Mouse (Mus musculus) left cerebral cortex, postnatal 4 days (tissue): Measurements from ENCODE around the gene Lrch3. TPM values are rescaled to one million over a fixed set of nuclear protein-coding genes. Genes with fewer than 3 reads are reported as not detected.
"Not testable (repeated sequence)": the region's sequence is repeated elsewhere in the genome, so short reads cannot be mapped to it uniquely, and the experiment has no call there.

ENCODE experiments used
- DNase-seq: peaks from one replicate; pipeline ENCODE4 v3.0.0-alpha.2; 2022
- intact Hi-C: fragments of 180-260 bp; cut with DNase I; formaldehyde crosslinking; loops from one replicate; pipeline ENCODE4 v1.15.1; 2025
- total RNA-seq, 2 experiments: library from RNA; stranded (reverse); gene quantifications; 2 replicates each; pipeline ENCODE4 v1.2.3; 2021

Gene Lrch3
- total RNA-seq, 2 experiments from 2014 or later, result 46.9 to 47.9 TPM

GRCm38 (mm10) chr16:33048686-33049085, 134.8 kb downstream of the Lrch3 start:
- intact Hi-C loops, result no loop called here
- no peak for DNase-seq

DNA sequence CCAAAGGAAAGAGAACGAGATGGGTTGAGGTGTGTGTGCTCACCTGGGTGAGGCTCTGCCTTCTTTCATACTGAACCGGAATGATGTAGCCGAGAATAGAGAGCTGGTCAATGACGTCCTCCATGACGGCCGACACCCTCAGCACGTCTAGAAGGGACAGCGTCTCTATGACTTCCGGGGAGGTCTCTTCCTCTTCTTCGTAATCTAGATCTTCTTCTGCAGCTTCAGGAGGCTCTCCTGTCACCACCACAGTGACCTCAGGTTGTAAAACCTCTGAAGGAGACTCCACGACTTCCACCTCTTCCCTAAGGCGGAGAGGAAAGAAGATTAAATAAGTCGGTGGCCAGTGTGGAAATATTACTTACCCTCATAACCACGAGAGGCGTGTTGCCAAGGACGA, 135.9 kb downstream of the Lrch3 start:
- no peak for DNase-seq
- intact Hi-C loops, result no loop called here

- intact Hi-C loops, result no loop called here
- DNase-seq, result no peak
Measured at GRCm38 (mm10) chr16:33053141-33053540, 139.2 kb downstream of the Lrch3 start.

DNA sequence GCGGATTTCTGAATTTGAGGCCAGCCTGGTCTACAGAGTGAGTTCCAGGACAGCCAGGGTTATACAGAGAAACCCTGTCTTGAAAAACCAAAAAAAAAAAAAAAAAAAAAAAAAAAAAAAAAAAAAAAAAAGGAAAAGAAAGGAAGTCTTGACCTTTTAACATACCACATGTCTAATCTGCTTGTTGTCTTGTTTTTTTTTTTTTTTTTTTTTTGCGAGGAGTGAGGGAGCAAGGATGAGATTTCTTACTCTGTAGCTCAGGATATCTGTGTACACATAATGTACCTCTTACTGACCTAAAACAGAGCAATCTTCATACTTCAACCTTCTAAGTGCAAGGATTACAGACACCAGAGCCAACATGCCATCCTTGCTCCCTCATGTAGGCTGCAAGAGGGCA, 141.0 kb downstream of the Lrch3 start:
- intact Hi-C loops, DNase-seq: not testable (repeated sequence)

- DNase-seq, result no peak
- intact Hi-C loops, result no loop called here
Measured at GRCm38 (mm10) chr16:33055655-33056054, 141.8 kb downstream of the Lrch3 start.

GRCm38 (mm10) chr16:33056095-33056785, 142.3 kb downstream of the Lrch3 start, which contains the start of the genes Iqcg and Rpl35a:
Gene Iqcg (minus strand): TSS chr16:33056218.
Gene Rpl35a (plus strand): TSS chr16:33056453.
- intact Hi-C loops, result no loop called here
- peak; percentile 90 for DNase-seq

- intact Hi-C loops, result no loop called here
- DNase-seq, result no peak
Measured at GRCm38 (mm10) chr16:33056786-33057185, 142.9 kb downstream of the Lrch3 start.

DNA sequence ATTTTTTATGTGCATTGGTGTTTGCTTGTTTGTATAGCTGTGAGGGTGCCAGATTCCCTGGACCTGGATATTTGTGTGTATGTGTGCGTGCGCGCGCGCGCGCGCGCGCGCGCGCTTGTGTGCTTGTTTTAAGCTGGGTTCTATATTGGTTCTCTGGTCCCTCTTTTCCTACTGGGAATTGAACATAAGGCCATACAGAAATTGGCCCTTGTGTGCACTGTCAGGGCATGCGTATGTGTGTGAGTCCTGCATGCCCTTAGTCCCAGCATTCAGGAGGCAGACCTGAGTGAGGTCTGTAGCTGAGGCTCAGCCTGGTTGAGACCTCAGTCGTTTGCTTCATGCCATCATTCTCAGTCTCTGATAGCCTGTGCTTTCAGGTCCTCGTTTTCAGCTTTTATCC, 144.1 kb downstream of the Lrch3 start:
- DNase-seq, result no peak
- intact Hi-C loops, result no loop called here

- DNase-seq, intact Hi-C loops: not testable (repeated sequence)
Measured at GRCm38 (mm10) chr16:33058656-33059055, 144.8 kb downstream of the Lrch3 start.

GRCm38 (mm10) chr16:33059471-33059870, 145.6 kb downstream of the Lrch3 start:
- intact Hi-C loops, result no loop called here
- no peak for DNase-seq

DNA sequence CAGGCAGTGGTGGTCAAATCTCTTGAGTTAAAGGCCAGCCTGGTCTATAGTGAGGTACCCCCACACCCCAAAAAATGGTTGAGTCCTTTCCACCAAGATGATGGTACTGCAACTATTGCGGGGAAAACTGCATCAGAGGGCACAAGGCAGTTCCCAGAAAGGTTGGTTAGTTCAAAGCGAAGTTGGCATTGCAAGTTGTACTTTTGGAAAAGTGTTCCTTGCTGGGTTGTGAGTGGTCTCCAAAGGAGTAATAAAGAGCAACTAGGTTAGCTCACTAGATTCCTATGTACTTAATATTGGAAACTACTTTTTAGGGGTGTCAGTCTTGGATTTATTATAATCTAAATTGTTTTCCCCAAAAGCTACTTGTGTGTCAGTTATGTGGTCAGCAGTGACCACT, 147.0 kb downstream of the Lrch3 start:
- DNase-seq, result no peak
- intact Hi-C loops, result loop anchor here (10.0 kb wide), 1 partner anchor 94 kb away; no protein-coding TSS in a partner anchor

- no peak for DNase-seq
- intact Hi-C loops, result loop anchor here (10.0 kb wide), 1 partner anchor 93 kb away; no protein-coding TSS in a partner anchor
Measured at GRCm38 (mm10) chr16:33061400-33061799, 147.5 kb downstream of the Lrch3 start.

DNA sequence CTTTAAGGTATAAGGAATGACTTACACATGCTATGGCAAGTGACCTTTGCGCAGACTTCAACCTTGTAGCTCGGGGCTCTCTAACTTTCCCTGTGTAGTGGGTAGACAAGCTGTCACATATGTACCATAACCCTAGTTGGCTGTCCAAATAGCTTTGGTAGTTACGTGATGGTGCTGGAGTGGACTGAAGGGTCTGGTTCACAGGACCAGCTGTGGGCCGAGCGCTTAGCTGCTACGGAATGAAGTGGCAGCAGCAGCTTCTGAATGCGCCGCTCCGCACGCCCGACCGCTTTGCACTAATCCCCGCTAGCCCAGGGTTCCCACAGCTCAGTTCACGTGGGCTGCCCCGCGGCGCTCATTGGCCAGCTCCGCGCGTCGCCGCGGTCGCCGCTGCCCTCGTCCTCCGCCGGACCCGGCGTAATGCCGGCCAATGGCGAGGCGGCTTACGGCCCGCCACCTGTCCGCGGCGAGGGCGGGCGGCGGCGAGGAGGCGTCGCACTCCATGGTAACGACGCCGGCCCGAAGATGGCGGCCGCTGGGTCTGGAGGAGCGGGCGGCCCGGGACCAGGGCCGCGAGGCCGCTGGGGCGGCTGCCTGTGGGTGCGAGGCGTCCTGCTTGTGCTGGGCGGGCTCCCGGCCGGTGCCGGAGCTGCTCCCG, 148.3 kb downstream of the Lrch3 start, which contains the start of gene Lmln:
Gene Lmln, plus strand, starts transcription at position 498 of the 658 bp plus-strand sequence.
- intact Hi-C loops, result loop anchor here (10.0 kb wide), 1 partner anchor 93 kb away; no protein-coding TSS in a partner anchor
- DNase-seq, result peak; percentile 94

- intact Hi-C loops, result loop anchor here (10.0 kb wide), 1 partner anchor 92 kb away; no protein-coding TSS in a partner anchor
- no peak for DNase-seq
Measured at GRCm38 (mm10) chr16:33062682-33063131, 148.8 kb downstream of the Lrch3 start.

DNA sequence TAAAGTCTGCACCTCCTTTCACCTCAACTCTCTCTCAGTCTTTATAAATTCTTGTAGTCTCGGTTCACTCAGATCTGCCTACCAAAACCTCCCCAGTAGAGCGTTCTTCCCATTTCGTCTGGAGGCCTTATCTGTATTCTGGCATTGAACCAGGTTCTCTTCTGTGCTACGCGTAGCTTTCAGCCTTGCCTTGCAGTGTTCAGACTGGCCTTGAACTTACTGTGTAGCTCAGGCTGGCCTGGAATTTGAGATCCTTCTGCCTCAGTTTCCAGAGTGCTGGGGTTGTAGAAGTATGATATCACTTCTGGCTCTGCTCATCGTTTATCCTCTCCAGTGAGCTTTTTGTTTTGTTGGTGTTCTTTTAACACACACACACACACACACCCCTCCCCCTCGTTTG, 149.4 kb downstream of the Lrch3 start:
- no peak for DNase-seq
- intact Hi-C loops, result loop anchor here (10.0 kb wide), 1 partner anchor 92 kb away; no protein-coding TSS in a partner anchor

GRCm38 (mm10) chr16:33064636-33065035, 150.7 kb downstream of the Lrch3 start:
- intact Hi-C loops, result loop anchor here (10.0 kb wide), 1 partner anchor 90 kb away; no protein-coding TSS in a partner anchor
- DNase-seq, result no peak

Other genes starting within 250 kb of the Lrch3 start
- gene Muc4, start 178.2 kb upstream of the Lrch3 start, total RNA-seq, result not detected
- gene Muc20, start 116.7 kb upstream of the Lrch3 start, total RNA-seq, result not detected
- not detected for gene Smbd1, start 103.6 kb upstream of the Lrch3 start, total RNA-seq
- 100 to 1,000 TPM; 120 to 139 TPM for gene Fyttd1, start 36.6 kb upstream of the Lrch3 start, total RNA-seq
- 10 to 100 TPM; 72.4 to 78.3 TPM for gene Rubcn, start 36.3 kb upstream of the Lrch3 start, total RNA-seq
- gene Iqcg, start 142.1 kb downstream of the Lrch3 start, total RNA-seq, result 1 to 10 TPM; 5.2 to 8.3 TPM
- gene Rpl35a, start 142.4 kb downstream of the Lrch3 start, total RNA-seq, result 100 to 1,000 TPM; 300 to 327 TPM
- gene Lmln, start 148.4 kb downstream of the Lrch3 start, total RNA-seq, result 10 to 100 TPM; 16.2 to 17.1 TPM